Mouse (Mus musculus) heart, embryonic 10.5 days (tissue): Measurements from ENCODE around the gene Olfr1020. TPM values are rescaled to one million over a fixed set of nuclear protein-coding genes. Genes with fewer than 3 reads are reported as not detected.

Source experiments
- DNase-seq: peaks from one replicate; pipeline ENCODE4 v3.0.0-alpha.2; 2017; ENCODE audit warnings: low spot score
- H3K27ac ChIP-seq: fragments of 300-500 bp; sonication (generic); 2 replicates; pipeline ENCODE4 v1.5.1; 2016; ENCODE audit warnings: mild to moderate bottlenecking
- H3K27me3 ChIP-seq: fragments of 300-500 bp; sonication (generic); 2 replicates; pipeline ENCODE4 v1.6.1; 2016; ENCODE audit warnings: mild to moderate bottlenecking; ENCODE audit not compliant: poor library complexity, insufficient read depth, severe bottlenecking
- H3K36me3 ChIP-seq: fragments of 300-500 bp; sonication (generic); 2 replicates; pipeline ENCODE4 v1.6.1; 2016; ENCODE audit warnings: mild to moderate bottlenecking, moderate library complexity
- H3K4me1 ChIP-seq: fragments of 300-500 bp; sonication (generic); 2 replicates; pipeline ENCODE4 v1.6.1; 2016; ENCODE audit warnings: mild to moderate bottlenecking
- H3K4me3 ChIP-seq: fragments of 300-500 bp; sonication (generic); 2 replicates; pipeline ENCODE4 v1.5.1; 2016; ENCODE audit warnings: mild to moderate bottlenecking, moderate library complexity
- H3K9me3 ChIP-seq: fragments of 300-500 bp; sonication (generic); 2 replicates; pipeline ENCODE4 v1.6.1; 2016; ENCODE audit warnings: mild to moderate bottlenecking, moderate library complexity
- WGBS: fragments of 180-500 bp; shearing (Covaris S2); methylation state at CpG from one replicate; pipeline ENCODE4 v1.1.7; 2016; 5-methylcytosine and 5-hydroxymethylcytosine counted together
- polyA plus RNA-seq: library from polyadenylated mRNA; unstranded; fragments of >200 nt; fragmentation: Nextera tagmentation; extraction: Ambion mirVana; gene quantifications from 2 replicates; pipeline ENCODE4 v1.2.1, GENCODE M21; 2016

Olfr1020 gene
- not detected in 2 replicates for polyA plus RNA-seq

- Histone ChIP-seq H3K27me3 (no peaks in the 10 kb centered on the region), H3K4me3 (no peak within 1 kb of the TSS), H3K9me3 (no peaks in the 10 kb centered on the region), H3K4me1 (no peaks in the 10 kb centered on the region), H3K36me3 (no peaks in the 10 kb centered on the region), H3K27ac (no peak within 1 kb of the TSS)
- no peak for DNase-seq
- WGBS = 74% methylated on average over 1 of the region's 1 CpGs
Measured at GRCm38 (mm10) chr2:85846730-85847129, at the start of gene Olfr1020. TSS of gene Olfr1020 (plus strand) at chr2:85847030.

GRCm38 (mm10) chr2:85802444-85802843 is 44.4 kb upstream of the Olfr1020 start, which contains the start of gene Olfr1016:
TSS of gene Olfr1016 (minus strand) at chr2:85802544.
- Histone ChIP-seq H3K9me3 (no peaks in the 10 kb centered on the region), H3K27ac (no peak within 1 kb of the TSS), H3K4me3 (no peak within 1 kb of the TSS), H3K4me1 (no peaks in the 10 kb centered on the region), H3K27me3 (no peaks in the 10 kb centered on the region), H3K36me3 (no peaks in the 10 kb centered on the region)
- WGBS = 84% methylated on average over 2 of the region's 2 CpGs
- no peak for DNase-seq

- H3K4me3 ChIP-seq = no peak overlapping the region
- no peaks in the 10 kb centered on the region for H3K36me3 ChIP-seq
- no peak for DNase-seq
- H3K27ac ChIP-seq = no peak overlapping the region
- no peaks in the 10 kb centered on the region for H3K27me3 ChIP-seq
- H3K9me3 ChIP-seq = no peaks in the 10 kb centered on the region
- WGBS = 68% methylated on average over 4 of the region's 4 CpGs
- H3K4me1 ChIP-seq = no peaks in the 10 kb centered on the region
Measured at GRCm38 (mm10) chr2:85804501-85804900, 42.3 kb upstream of the Olfr1020 start.

GRCm38 (mm10) chr2:85818179-85818578 is 28.7 kb upstream of the Olfr1020 start, which contains the start of gene Olfr1018:
TSS of gene Olfr1018 (plus strand) at chr2:85818479.
- Histone ChIP-seq H3K27me3 (no peaks in the 10 kb centered on the region), H3K4me3 (no peak within 1 kb of the TSS), H3K4me1 (no peaks in the 10 kb centered on the region), H3K27ac (no peak within 1 kb of the TSS), H3K9me3 (no peaks in the 10 kb centered on the region), H3K36me3 (no peaks in the 10 kb centered on the region)
- DNase-seq = no peak

- DNase-seq = no peak
- Histone ChIP-seq H3K36me3 (no peaks in the 10 kb centered on the region), H3K4me1 (no peaks in the 10 kb centered on the region), H3K4me3 (no peak within 1 kb of the TSS), H3K27me3 (no peaks in the 10 kb centered on the region), H3K9me3 (no peaks in the 10 kb centered on the region), H3K27ac (no peak within 1 kb of the TSS)
Measured at GRCm38 (mm10) chr2:85845383-85845782, 1.4 kb upstream of the Olfr1020 start, which contains the start of gene Olfr1019. TSS of gene Olfr1019 (minus strand) at chr2:85845483.

- Histone ChIP-seq H3K4me1 (no peaks in the 10 kb centered on the region), H3K9me3 (no peaks in the 10 kb centered on the region), H3K27ac (no peak within 1 kb of the TSS), H3K4me3 (no peak within 1 kb of the TSS), H3K36me3 (no peaks in the 10 kb centered on the region), H3K27me3 (no peaks in the 10 kb centered on the region)
- WGBS = 46% methylated on average over 2 of the region's 2 CpGs
- no peak for DNase-seq
Measured at GRCm38 (mm10) chr2:85868294-85868693, 21.5 kb downstream of the Olfr1020 start, which contains the start of gene Olfr1022. TSS of gene Olfr1022 (plus strand) at chr2:85868594.

GRCm38 (mm10) chr2:85885340-85885739 is 38.5 kb downstream of the Olfr1020 start, which contains the start of gene Olfr1023:
TSS of gene Olfr1023 (plus strand) at chr2:85885640.
- WGBS = 74% methylated on average over 2 of the region's 2 CpGs
- Histone ChIP-seq H3K27ac (no peak within 1 kb of the TSS), H3K9me3 (no peaks in the 10 kb centered on the region), H3K4me1 (no peaks in the 10 kb centered on the region), H3K27me3 (no peaks in the 10 kb centered on the region), H3K36me3 (no peaks in the 10 kb centered on the region), H3K4me3 (no peak within 1 kb of the TSS)
- DNase-seq = no peak

Other genes with a start within 250 kb of the Olfr1020 start
- not detected in 2 replicates for gene Olfr1000, start 235.1 kb upstream of the Olfr1020 start, polyA plus RNA-seq
- gene Olfr1002, start 196.3 kb upstream of the Olfr1020 start, polyA plus RNA-seq = not detected in 2 replicates
- not detected in 2 replicates for gene Olfr154, start 182.6 kb upstream of the Olfr1020 start, polyA plus RNA-seq
- gene Olfr1006, start 168.3 kb upstream of the Olfr1020 start, polyA plus RNA-seq = not detected in 2 replicates
- gene Olfr1008, start 157.6 kb upstream of the Olfr1020 start, polyA plus RNA-seq = not detected in 2 replicates
- gene Olfr1009, start 131.6 kb upstream of the Olfr1020 start, polyA plus RNA-seq = not detected in 2 replicates
- not detected in 2 replicates for gene Olfr1012, start 84.3 kb upstream of the Olfr1020 start, polyA plus RNA-seq
- not detected in 2 replicates for gene Olfr1013, start 79.9 kb upstream of the Olfr1020 start, polyA plus RNA-seq
- gene Olfr1014, start 74.3 kb upstream of the Olfr1020 start, polyA plus RNA-seq = not detected in 2 replicates
- gene Olfr1015, start 65.0 kb upstream of the Olfr1020 start, polyA plus RNA-seq = not detected in 2 replicates
- gene Olfr1016, start 44.5 kb upstream of the Olfr1020 start, polyA plus RNA-seq = not detected in 2 replicates
- not detected in 2 replicates for gene Olfr1018, start 28.6 kb upstream of the Olfr1020 start, polyA plus RNA-seq
- not detected in 2 replicates for gene Olfr1019, start 1.5 kb upstream of the Olfr1020 start, polyA plus RNA-seq
- not detected in 2 replicates for gene Olfr1022, start 21.6 kb downstream of the Olfr1020 start, polyA plus RNA-seq
- gene Olfr1023, start 38.6 kb downstream of the Olfr1020 start, polyA plus RNA-seq = not detected in 2 replicates
- gene Olfr1024, start 58.0 kb downstream of the Olfr1020 start, polyA plus RNA-seq = not detected in 2 replicates
- gene Olfr1025-ps1, start 68.2 kb downstream of the Olfr1020 start, polyA plus RNA-seq = not detected in 2 replicates
- gene Olfr1026, start 74.5 kb downstream of the Olfr1020 start, polyA plus RNA-seq = not detected in 2 replicates
- gene Olfr1028, start 103.4 kb downstream of the Olfr1020 start, polyA plus RNA-seq = not detected in 2 replicates
- gene Olfr1029, start 126.9 kb downstream of the Olfr1020 start, polyA plus RNA-seq = not detected in 2 replicates
- gene Olfr1030, start 132.2 kb downstream of the Olfr1020 start, polyA plus RNA-seq = not detected in 2 replicates
- gene Olfr1031, start 143.3 kb downstream of the Olfr1020 start, polyA plus RNA-seq = not detected in 2 replicates
- not detected in 2 replicates for gene Olfr1032, start 158.5 kb downstream of the Olfr1020 start, polyA plus RNA-seq
- gene Olfr1033, start 173.6 kb downstream of the Olfr1020 start, polyA plus RNA-seq = 0.21 TPM in 1 of 2 replicates, not detected in the other
- not detected in 2 replicates for gene Olfr1034, start 198.8 kb downstream of the Olfr1020 start, polyA plus RNA-seq
- gene Olfr1036, start 227.0 kb downstream of the Olfr1020 start, polyA plus RNA-seq = not detected in 2 replicates
- not detected in 2 replicates for gene Olfr1037, start 240.4 kb downstream of the Olfr1020 start, polyA plus RNA-seq